Comparison of ENCODE assay signal across 29 mouse cellular contexts in genomic region chr3:101297221-101297620, GRCm38 (mm10). TPM values are rescaled to one million over a fixed set of nuclear protein-coding genes. Genes with fewer than 3 reads are reported as not detected.
DNase-seq lines count a peak whose midpoint lies in the region; ATAC-seq and TF ChIP-seq lines count a peak whose summit lies in the region.
"Had no signal": no experiment of that assay in that cellular context is flagged by ENCODE, and none has a peak within 500 bp of the region (broad histone marks: within the 10 kb centered on the region; RNA-seq: fewer than 3 reads in every experiment).

No protein-coding gene starts in this region.

- no peak overlapping the region for H3K9ac ChIP-seq in heart, embryonic 16.5 days (ENCODE audit: low read length)
- H3K9ac ChIP-seq: forebrain, embryonic 12.5 days; liver, embryonic 13.5 days; lung, embryonic 14.5 days; midbrain, embryonic 15.5 days; neural tube, embryonic 15.5 days had no signal

- H3K4me3 ChIP-seq in heart, embryonic 16.5 days (ENCODE audit: low read length) = no peak overlapping the region
- H3K4me3 ChIP-seq in thymus, adult 2 months (ENCODE audit: control insufficient read depth, insufficient read depth, low read length) = peak overlapping the region; percentile 26
- H3K4me3 ChIP-seq in cerebellum, adult 2 months (replicated peaks; ENCODE audit: insufficient read depth, low read depth, low read length) = no peak overlapping the region
- H3K4me3 ChIP-seq: forebrain, embryonic 12.5 days; liver, embryonic 13.5 days; megakaryocyte, embryonic 14.5 days; midbrain, embryonic 15.5 days; myocyte; neural tube, embryonic 15.5 days had no signal

- peak; percentile 24 for ATAC-seq in heart, embryonic 16.5 days (replicated peaks; ENCODE audit: extremely low read depth, insufficient read depth, low FRiP score)
- peak; percentile 33 for ATAC-seq in activated CD4-positive, CD25-positive, alpha-beta regulatory T cell, adult 4 months
- ATAC-seq: hindbrain, postnatal 0 days; midbrain, embryonic 15.5 days had no signal

- no peak for TF ChIP-seq CTCF in thymus, adult 2 months (IDR thresholded peaks at IDR 0.05; ENCODE audit: borderline replicate concordance, control insufficient read depth, extremely low read depth, insufficient read depth, low read length, poor library complexity)
- no peak for TF ChIP-seq CTCF in cerebellum, adult 2 months (IDR thresholded peaks at IDR 0.05; ENCODE audit: borderline replicate concordance, insufficient read depth, low read depth, low read length)

- WGBS in heart, embryonic 16.5 days = 83% methylated on average over 5 of the region's 5 CpGs
- 28% methylated on average over 5 of the region's 5 CpGs for WGBS in thymus, adult 2 months
- WGBS in cerebellum, adult 2 months = 95% methylated on average over 5 of the region's 5 CpGs

- H3K27me3 ChIP-seq in heart, embryonic 16.5 days (ENCODE audit: control insufficient read depth, insufficient read depth, low read length) = no peaks in the 10 kb centered on the region
- H3K27me3 ChIP-seq in thymus, adult 2 months (ENCODE audit: control insufficient read depth, insufficient read depth, low read length) = no peaks in the 10 kb centered on the region
- H3K27me3 ChIP-seq in cerebellum, adult 2 months (ENCODE audit: control insufficient read depth, insufficient read depth, low read length) = no peaks in the 10 kb centered on the region
- H3K27me3 ChIP-seq: liver, embryonic 13.5 days; midbrain, embryonic 15.5 days; neural tube, embryonic 15.5 days had no signal

- H3K36me3 ChIP-seq in heart, embryonic 16.5 days (ENCODE audit: control insufficient read depth, insufficient read depth) = no peaks in the 10 kb centered on the region
- H3K36me3 ChIP-seq in thymus, adult 2 months (ENCODE audit: control insufficient read depth, insufficient read depth, low read length) = no peaks in the 10 kb centered on the region
- H3K36me3 ChIP-seq: forebrain, embryonic 12.5 days; liver, embryonic 13.5 days; midbrain, embryonic 15.5 days; neural tube, embryonic 15.5 days had no signal

- H3K27ac ChIP-seq in heart, embryonic 16.5 days (ENCODE audit: low read length) = no peak overlapping the region; the same call in 1 of the 2 replicates
- H3K27ac ChIP-seq in thymus, adult 2 months (ENCODE audit: control insufficient read depth, insufficient read depth, low read length) = peak overlapping the region; percentile 83
- H3K27ac ChIP-seq in cerebellum, adult 2 months (ENCODE audit: insufficient read depth, low read length) = no peak overlapping the region
- H3K27ac ChIP-seq: forebrain, embryonic 12.5 days; hindbrain, postnatal 0 days; kidney, postnatal 0 days; liver, embryonic 13.5 days; midbrain, embryonic 15.5 days; neural tube, embryonic 15.5 days; stomach, postnatal 0 days had no signal

- H3K4me2 ChIP-seq in heart, embryonic 16.5 days (ENCODE audit: low read depth, low read length) = no peak overlapping the region
- H3K4me2 ChIP-seq: forebrain, embryonic 12.5 days; liver, embryonic 13.5 days; lung, embryonic 14.5 days; midbrain, embryonic 15.5 days; neural tube, embryonic 15.5 days had no signal

- peaks cover 13% of the 10 kb centered on the region for H3K4me1 ChIP-seq in heart, embryonic 16.5 days (ENCODE audit: control insufficient read depth, insufficient read depth, low read length)
- H3K4me1 ChIP-seq in thymus, adult 2 months (replicated peaks; ENCODE audit: control insufficient read depth, insufficient read depth, low read length) = peaks cover 72% of the 10 kb centered on the region
- H3K4me1 ChIP-seq in cerebellum, adult 2 months (ENCODE audit: control insufficient read depth, insufficient read depth, low read length) = peaks cover 3% of the 10 kb centered on the region

- DNase-seq in heart, adult 18-20 months = no peak
- peak; percentile 67 for DNase-seq in thymus, adult 2 months
- peak; percentile 70 for DNase-seq in thymus, postnatal 4 days
- no peak for DNase-seq in cerebellum, postnatal 10 days
- no peak for DNase-seq in cerebellum, adult 2 months
- DNase-seq in right cerebral cortex, adult 18-20 months = no peak
- DNase-seq: adrenal gland, postnatal 10 days; cerebellum, adult 18-20 months; gastrocnemius, postnatal 36 days; kidney, adult 11 months; layer of hippocampus, adult 9-11 months; liver, embryonic 13.5 days; lung, embryonic 14.5 days had no signal

- no peaks in the 10 kb centered on the region for H3K9me3 ChIP-seq in heart, embryonic 16.5 days (replicated peaks; ENCODE audit: control insufficient read depth, low read length)
- H3K9me3 ChIP-seq: forebrain, embryonic 12.5 days; liver, embryonic 13.5 days; megakaryocyte, embryonic 14.5 days; midbrain, embryonic 15.5 days; neural tube, embryonic 15.5 days had no signal

- TF ChIP-seq POLR2A in thymus, adult 2 months (IDR thresholded peaks at IDR 0.05; ENCODE audit: control insufficient read depth, extremely low read depth, insufficient read depth, low read length, poor library complexity) = no peak
- TF ChIP-seq POLR2A in cerebellum, adult 2 months (IDR thresholded peaks at IDR 0.05; ENCODE audit: borderline replicate concordance, insufficient read depth, low read length) = no peak

RNA-seq across cellular contexts. Expression of gene Cd2, which starts 9.5 kb away (rescaled TPM):
- 2.0 and 7.8 TPM in 2 replicates for polyA plus RNA-seq in heart, embryonic 16.5 days (2015; fragmentation: Nextera tagmentation; extraction: Ambion mirVana)
- total RNA-seq in heart, adult 18-20 months (2021) = 1 to 10 TPM in 1 of 2 experiments, under 1 TPM in 1; 0.32 to 4.6 TPM
- polyA plus RNA-seq in activated CD4-positive, CD25-positive, alpha-beta regulatory T cell, adult 4 months (2017; shearing (Covaris generic)) = 1,000 to 10,000 TPM; 1,534 to 1,587 TPM
- polyA plus RNA-seq in thymus, adult 2 months (2012; rRNA removed) = 97.5 and 117 TPM in 2 replicates
- polyA plus RNA-seq in cerebellum, adult 2 months (2012; rRNA removed) = 0.08 and 0.13 TPM in 2 replicates
- total RNA-seq: hindbrain, postnatal 0 days; left cerebral cortex, adult 18-20 months; left cerebral cortex, postnatal 25 days; MEL had no signal
- polyA plus RNA-seq: embryonic facial prominence, embryonic 11.5 days; forebrain, embryonic 12.5 days; heart, embryonic 14.5 days; hindbrain, postnatal 0 days; kidney, postnatal 0 days; limb, embryonic 14.5 days; liver, embryonic 13.5 days; midbrain, embryonic 15.5 days; myocyte; neural tube, embryonic 15.5 days; stomach, postnatal 0 days had no signal

Comparison
In these comparisons a context has a peak if more than half of its experiments do, and no peak if none do; other contexts are left out.
1. DNase-seq: peak in thymus, adult 2 months (single experiment) and thymus, postnatal 4 days (single experiment); none in heart, adult 18-20 months (0 of 2), cerebellum, postnatal 10 days (0 of 2), cerebellum, adult 2 months (0 of 2) and right cerebral cortex, adult 18-20 months (single experiment).
2. RNA of gene Cd2, which starts 9.5 kb away (polyA plus RNA-seq): 1,534 to 1,587 TPM in activated CD4-positive, CD25-positive, alpha-beta regulatory T cell, adult 4 months and 97.5 to 117 TPM in thymus, adult 2 months; 2.0 to 7.8 TPM in heart, embryonic 16.5 days and 0.08 to 0.13 TPM in cerebellum, adult 2 months; every median in the first group is over 10 times any median in the second.